Mouse (Mus musculus) erythroblast, embryonic 14.5 days (primary cell): ENCODE data around the gene Znrf4.

Source experiments
- GATA1 ChIP-seq: IDR thresholded peaks from 2 replicates; pipeline ENCODE4 v1.6.1; 2012; ENCODE audit warnings: low read length, inconsistent platforms, mixed read lengths
- TAL1 ChIP-seq: IDR thresholded peaks from 3 replicates; pipeline ENCODE4 v1.6.1; 2012; ENCODE audit warnings: low read length, inconsistent platforms, mixed read lengths

DNA sequence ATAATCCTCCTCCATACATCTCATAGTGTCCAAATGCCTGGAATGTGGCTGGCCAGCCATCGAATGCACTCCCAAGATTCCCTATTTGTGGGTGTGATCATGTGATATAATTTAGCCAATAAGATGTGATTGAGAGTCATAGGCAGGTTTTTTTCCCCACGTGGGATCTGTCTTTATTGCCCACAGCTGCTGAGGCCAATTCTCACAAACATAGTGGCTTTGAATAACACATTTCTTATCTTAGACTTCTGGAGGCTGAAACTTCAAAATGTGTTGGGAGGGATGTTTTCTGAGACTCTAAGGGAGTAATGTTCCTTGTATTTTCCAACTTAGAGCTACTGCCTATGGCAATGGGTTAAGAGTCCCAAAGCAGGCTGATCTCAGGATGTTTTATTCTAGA, 17.8 kb downstream of the Znrf4 start:
- TF ChIP-seq TAL1 (no peak), GATA1 (no peak)
